Mouse (Mus musculus): Measurements from ENCODE around the gene Csrnp3.
"Not testable (repeated sequence)": the region's sequence is repeated elsewhere in the genome, so short reads cannot be mapped to it uniquely, and the experiment has no call there.

Gene Csrnp3

DNA sequence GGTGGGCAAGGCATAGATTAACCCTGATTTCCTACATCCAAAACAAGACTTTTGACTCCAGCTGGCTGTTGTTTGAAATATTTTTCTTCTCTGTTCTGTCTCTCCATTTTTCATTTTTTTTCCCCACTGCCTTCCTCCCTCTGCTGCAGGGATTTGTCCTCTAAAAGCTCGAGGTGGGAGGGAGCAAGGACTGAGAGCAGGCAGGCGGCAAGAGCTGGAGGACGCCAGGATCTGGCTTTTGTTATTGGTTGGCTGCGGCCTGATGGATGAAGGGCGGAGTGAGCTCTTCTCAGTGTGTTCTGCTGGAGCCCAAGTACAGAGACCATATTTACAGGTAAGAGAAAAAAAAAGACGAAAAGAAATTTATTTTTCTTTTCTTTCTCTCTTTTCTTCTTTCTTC is at the start of gene Csrnp3:
Csrnp3 (plus strand) TSS at position 217 of the 400 bp plus-strand sequence.
- peak; percentile 69 to 84 for DNase-seq (ENCODE audit: low spot score in 2 of 2)

- no peak for DNase-seq (ENCODE audit: low spot score in 2 of 2)
Measured at GRCm38 (mm10) chr2:65801054-65801709, 44.4 kb upstream of the Csrnp3 start.

DNA sequence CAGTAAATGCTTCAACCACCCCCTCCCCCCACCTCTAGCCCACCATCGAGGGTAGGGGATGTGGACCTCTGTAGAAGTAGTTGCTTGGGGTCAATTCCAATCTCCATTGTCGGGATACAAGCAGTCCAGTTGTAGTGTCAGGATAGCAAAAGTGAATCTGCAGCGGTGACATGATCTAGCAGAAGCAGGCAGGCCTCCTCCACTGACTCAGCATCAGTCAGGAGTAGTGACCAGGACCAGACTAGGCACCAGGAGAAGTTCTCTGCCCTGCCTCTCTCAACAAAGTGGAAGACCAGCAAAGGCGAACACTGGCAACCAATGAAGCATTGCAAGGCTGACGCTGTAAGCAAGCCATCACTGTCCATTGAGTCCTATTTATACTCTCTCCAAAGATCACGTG is 39.0 kb upstream of the Csrnp3 start:
- DNase-seq (ENCODE audit: low spot score in 2 of 2): no peak

GRCm38 (mm10) chr2:65811203-65811602 is 34.4 kb upstream of the Csrnp3 start:
- DNase-seq (ENCODE audit: low spot score in 2 of 2): not testable (repeated sequence)

GRCm38 (mm10) chr2:65818080-65818796 is 27.3 kb upstream of the Csrnp3 start:
- peak in 1 of 2 experiments; percentile 22 for DNase-seq (ENCODE audit: low spot score in 2 of 2)

- no peak for DNase-seq (ENCODE audit: low spot score in 2 of 2)
Measured at GRCm38 (mm10) chr2:65820114-65820769, 25.3 kb upstream of the Csrnp3 start.

GRCm38 (mm10) chr2:65826314-65826713 is 19.3 kb upstream of the Csrnp3 start:
- no peak for DNase-seq (ENCODE audit: low spot score in 2 of 2)

- peak in 1 of 2 experiments; percentile 12 for DNase-seq (ENCODE audit: low spot score in 2 of 2)
Measured at GRCm38 (mm10) chr2:65826801-65827200, 18.8 kb upstream of the Csrnp3 start.

DNA sequence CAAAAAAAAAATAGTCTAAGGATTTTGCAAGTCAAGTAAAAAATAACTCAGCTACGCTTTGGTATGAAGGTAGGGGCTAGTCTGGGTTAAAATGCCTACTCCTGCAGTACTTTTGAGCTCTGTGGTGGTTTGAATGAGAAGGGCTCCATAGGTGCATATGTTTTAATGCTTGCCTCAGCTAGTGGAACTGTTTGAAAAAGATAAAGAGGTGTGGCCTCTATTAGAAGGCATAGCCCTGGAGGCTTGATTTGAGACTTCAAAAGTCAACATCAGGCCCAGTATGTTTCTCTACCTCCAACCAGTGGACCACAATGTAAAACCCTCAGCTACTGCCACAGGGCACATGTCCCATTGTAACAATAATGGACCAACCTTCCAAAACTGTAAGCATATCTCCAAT is 16.9 kb upstream of the Csrnp3 start:
- no peak for DNase-seq (ENCODE audit: low spot score in 2 of 2)

GRCm38 (mm10) chr2:65832738-65833395 is 12.7 kb upstream of the Csrnp3 start:
- peak in 1 of 2 experiments; percentile 48 for DNase-seq (ENCODE audit: low spot score in 2 of 2)

GRCm38 (mm10) chr2:65833421-65833820 is 12.1 kb upstream of the Csrnp3 start:
- no peak for DNase-seq (ENCODE audit: low spot score in 2 of 2)

GRCm38 (mm10) chr2:65841606-65842005 is 4.0 kb upstream of the Csrnp3 start:
- DNase-seq (ENCODE audit: low spot score in 2 of 2): no peak

- DNase-seq (ENCODE audit: low spot score in 2 of 2): no peak
Measured at GRCm38 (mm10) chr2:65842356-65842755, 3.2 kb upstream of the Csrnp3 start.

DNA sequence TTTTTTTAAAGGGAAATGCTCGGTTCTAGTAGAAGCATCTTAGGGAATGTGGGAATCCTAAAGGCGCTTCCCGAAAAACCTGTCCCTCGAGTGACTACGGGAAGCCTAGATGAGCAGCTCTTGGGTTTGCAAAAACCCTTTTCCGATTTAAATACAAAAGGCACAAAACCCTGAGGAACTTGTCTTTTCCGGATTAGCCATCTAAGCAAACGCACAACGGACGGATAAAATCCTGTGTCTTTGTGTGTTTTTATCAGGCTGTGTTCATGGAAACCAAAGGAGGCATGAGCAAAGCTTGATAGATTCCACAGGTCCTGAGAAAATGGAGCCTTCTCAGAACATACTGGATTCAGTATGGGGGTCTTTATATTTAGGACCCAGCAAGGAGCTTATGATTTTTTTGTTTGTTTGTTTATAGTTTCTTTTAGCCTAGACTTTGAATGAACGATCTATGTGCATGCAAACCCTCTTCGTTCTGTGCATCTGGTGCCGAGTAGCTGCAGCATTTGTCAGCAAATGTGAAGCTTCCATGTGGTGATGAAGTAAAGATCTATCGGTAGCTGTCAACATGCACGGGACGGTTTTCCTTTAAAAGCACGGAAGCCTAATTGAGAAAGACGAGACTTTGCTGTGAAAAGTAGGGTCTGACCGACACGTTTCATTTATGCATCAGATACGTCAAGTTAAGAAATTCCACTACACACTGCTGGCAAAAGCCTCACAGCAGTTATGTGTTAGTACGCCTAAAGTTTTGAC is 611 bp downstream of the Csrnp3 start:
- DNase-seq (ENCODE audit: low spot score in 2 of 2): no peak

DNA sequence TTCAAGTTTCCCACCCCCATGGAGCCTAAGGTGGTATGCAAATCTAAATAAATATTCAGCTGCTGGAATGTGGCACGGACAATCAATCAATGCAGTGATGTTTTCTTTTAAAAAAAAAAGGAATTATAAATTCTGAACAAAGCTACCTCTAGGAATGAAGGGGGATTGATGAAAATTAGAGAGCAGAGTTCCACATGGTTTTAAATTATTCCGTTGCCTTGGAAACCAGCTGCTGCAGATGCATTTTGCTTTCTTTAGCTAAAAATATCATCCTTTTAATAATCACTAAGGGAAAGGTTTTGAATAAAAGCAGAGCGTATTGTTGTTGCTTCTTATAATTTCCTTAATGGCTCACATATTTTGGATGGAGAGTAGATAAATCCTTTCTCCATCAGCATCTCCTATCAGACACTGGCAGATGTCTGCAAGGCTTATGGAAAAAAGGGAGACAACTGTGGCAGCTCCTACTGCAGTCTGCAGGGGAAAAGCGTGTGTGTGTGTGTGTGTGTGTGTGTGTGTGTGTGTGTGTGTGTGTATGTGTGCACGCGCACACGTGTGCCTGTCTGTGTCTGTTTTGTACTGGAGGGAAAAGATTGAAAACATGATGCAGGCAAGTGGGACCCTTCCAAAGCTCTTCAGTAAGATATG is 2.0 kb downstream of the Csrnp3 start:
- no peak for DNase-seq (ENCODE audit: low spot score in 2 of 2)

- no peak for DNase-seq (ENCODE audit: low spot score in 2 of 2)
Measured at GRCm38 (mm10) chr2:65848706-65849105, 3.1 kb downstream of the Csrnp3 start.

DNA sequence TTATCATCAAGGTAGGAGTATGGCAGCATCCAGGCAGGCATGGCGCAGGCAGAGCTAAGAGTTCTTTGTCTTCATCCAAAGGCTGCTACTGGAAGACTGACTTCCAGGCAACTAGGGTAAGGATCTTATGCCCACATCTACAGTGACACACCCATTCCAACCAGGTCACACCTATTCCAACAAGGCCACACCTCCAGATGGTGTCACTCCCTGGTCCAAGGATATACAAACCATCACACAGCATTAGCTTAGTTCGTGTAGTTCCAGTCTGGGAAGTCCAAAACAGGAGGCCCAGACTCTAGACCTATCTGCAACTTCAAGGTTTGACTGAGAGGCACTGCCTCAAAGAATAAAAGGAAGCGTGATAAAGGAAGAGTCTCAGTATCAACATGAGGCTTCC is 4.7 kb downstream of the Csrnp3 start:
- not testable (repeated sequence) for DNase-seq (ENCODE audit: low spot score in 2 of 2)

DNA sequence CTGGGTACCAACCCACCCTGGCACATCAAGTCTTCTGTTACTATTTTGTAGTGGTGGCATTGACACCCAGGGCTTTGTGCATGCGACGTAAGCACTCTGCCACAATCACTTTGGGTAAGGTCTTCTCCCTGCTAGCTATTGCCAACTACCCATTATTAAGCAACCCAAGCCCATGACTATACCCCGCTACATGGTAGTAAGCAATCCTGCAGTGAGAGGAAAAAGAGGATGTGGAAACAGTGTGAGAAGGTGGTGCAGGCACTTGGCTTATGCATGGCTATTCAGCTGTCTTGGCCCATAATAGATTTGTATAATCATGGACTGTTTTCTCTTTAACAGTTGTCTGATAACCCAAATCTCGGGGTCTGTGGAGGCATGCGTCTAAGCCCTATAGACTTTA is 11.2 kb downstream of the Csrnp3 start:
- DNase-seq (ENCODE audit: low spot score in 2 of 2): no peak

GRCm38 (mm10) chr2:65859767-65860727 is 14.5 kb downstream of the Csrnp3 start:
- peak in 1 of 2 experiments; percentile 32 for DNase-seq (ENCODE audit: low spot score in 2 of 2)
